Mouse (Mus musculus) regulatory T cell (primary cell): Measurements from ENCODE around the gene Ppp6r3.

Experiments used
- in situ Hi-C: fragments of 300-600 bp; cut with MboI, MseI; formaldehyde crosslinking; loops from one replicate; pipeline ENCODE4 v1.15.1; 2025; ENCODE audit warnings: high pct_unique_total_duplicates

The Ppp6r3 gene

DNA sequence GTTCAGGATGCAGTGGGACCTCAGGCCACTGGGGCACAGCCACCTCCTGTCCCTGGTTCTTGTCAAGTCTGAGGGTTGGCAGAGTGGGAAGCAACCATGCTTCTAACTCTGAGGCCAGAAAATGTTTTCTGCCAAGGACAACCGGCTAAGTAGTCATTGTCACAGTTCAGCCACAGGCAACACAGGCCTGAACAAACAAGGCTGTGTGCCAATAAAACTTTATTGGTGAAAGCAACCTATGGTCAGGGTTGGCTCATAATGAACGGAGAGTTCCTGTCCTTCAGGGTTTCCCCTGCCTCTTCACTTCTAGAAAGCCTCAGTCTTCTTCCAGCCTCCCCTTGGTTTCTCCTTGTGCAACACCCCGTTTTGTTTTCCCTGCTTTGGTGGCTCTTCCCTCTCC is 139.7 kb downstream of the Ppp6r3 start:
- in situ Hi-C loops: no loop called here

DNA sequence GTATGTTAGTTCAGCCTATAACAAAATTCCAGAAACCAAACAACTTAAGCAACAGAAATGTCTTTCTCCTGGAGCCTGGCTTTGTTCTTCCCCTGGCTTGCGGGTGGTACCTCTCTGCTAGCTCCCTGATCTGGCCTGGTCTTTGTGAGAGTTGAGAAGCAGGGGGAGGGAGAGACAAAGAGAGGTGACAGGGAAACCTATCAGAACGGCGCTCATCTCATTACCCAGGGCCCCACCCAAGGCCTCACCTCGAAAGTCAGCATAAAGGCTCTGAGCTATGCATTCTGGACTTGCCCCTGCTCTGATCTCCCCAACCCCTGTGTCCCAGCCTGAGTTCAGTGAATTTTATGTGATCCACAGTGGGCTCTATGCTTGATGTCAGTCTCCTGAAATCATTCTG is 140.9 kb downstream of the Ppp6r3 start:
- in situ Hi-C loops: no loop called here

DNA sequence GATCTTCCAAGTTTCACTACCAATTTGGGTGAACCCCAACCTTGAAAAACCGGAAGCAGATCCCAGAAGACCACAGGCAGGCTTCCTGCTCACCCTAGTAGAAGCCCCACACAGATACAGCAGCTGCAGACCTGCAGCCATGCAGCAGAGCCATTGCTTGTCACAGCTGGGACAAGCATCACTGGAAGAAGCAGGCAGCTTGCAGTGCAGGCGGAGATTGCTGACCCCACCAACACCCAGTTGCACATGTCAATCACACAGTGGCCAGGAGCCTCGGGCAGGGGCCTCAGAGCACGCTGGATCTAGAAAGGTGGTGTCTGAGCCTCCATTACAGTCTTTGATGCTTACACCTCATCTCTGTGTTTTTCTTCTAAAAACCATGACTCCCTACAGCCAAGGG is 141.4 kb downstream of the Ppp6r3 start:
- in situ Hi-C loops: no loop called here

DNA sequence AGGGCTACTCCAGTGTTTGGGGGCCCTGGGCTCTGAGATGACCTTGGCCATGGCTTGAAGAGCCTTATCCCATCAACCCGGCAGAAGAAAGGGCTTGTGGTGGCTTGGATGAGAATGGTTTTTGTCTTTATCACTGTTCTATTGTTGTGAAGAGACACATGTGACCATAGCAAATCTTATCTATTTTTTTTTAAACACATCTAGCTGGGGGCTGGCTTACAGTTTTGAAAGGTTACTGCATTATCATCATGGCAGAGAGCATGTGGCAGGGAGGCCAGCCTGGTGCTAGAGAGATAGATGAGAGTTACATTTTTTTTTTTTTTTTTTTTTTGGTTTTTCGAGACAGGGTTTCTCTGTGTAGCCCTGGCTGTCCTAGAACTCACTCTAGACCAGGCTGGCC is 143.6 kb downstream of the Ppp6r3 start:
- in situ Hi-C loops: no loop called here

DNA sequence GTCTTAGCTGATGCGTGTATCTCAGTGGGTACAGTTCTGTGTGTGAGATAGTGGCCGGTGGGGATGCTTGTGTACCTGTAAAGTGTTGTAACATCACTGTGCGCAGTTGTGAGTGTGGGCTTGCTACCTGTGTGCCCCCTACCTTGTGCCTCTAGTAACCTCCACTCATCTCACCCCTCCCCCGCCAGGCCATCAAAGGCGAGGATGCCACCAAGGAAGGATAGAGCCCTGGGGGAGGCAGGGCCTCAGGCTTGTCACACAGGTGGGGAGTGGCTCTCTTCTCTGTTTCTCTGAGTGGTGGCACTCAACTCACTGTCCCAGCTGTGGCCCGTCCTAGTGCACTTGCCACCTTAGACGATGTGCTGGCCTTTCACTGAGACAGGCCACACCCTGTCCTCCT is 144.5 kb downstream of the Ppp6r3 start:
- in situ Hi-C loops: no loop called here

DNA sequence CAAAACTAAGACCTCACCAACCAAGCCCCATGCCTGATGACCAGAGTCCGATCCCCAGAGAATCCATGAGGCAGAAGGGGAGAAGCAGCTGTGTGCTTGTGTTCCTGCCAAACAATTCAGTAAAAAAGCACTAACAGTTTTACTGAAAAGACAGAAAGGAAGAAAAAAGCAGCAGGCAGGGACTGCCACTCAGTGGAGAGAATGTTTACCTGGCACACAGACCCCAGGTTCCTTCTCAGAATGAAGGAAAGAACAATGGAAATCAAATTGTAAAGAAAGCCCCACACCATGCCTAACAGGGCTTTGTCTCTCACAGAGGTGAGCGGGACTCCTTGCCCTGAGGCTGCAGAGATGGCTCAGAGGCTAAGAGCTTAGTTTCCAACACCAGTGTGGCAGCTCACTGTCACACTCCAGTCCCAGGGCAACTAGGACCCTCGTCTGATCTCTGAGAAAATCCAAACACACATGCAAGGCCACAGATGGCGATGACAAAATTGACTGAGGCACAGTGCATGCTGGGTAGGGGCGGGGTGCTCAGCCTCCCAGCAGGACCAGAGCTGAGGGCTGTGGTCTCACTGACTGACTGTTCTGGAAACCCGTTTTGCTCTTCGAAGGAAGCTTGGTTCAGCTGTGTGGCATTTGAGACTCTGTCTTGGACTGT is 146.3 kb downstream of the Ppp6r3 start:
- in situ Hi-C loops: no loop called here

DNA sequence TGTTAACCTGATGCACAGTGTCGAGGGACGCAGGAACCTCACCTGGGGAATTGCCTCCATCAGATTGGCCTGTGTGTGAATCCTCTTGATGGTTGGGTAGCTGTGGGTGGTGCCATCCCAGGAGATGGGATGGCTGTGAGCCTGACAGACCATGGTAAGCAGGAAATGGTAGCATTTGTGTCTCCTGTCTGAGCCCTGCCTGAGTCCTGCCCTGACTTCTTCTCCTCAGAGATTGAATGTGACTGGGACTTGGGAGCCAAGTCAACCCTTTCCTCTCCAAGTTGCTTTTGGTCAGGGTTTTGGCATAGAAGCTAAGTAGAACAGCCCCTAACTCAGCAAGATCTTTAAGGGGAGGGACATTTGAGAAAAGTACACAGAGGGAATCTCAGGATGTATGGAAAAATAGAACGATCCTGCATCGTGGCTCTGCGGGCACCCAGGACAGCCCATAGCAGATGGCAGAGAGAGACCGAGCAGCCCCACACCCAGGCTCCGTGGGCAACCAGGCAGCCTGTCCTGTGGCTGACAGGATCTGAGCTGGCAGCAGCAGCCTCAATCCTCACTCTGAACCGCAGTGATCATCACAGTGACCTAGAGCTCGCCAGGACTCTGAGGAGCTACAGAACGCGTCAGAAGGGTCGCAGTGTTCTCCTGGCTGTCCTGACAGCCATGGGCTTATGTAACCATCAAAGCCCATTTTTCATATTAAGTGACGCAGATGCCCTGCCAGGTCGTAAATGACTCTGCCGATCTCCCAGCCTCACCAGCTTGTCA is 147.3 kb downstream of the Ppp6r3 start:
- in situ Hi-C loops: no loop called here

DNA sequence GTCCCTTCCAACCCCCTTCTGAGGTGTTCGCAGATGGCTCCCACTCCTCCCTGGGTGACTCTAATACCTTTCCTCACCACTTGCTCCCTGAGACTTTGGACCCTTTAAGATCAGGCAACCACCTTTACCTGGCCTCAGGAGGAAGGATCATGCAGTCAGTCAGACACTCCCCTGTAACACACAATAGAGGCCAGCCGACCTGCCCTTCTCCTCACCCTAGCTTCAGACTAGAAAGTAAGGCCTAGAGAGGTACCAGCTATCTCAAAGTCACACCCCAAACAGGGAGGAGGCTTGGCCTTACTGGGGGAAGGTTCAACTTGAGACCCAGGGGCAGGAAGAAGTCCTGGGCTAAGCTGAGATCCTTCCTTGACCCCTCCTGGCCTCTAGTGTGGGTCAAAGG is 151.3 kb downstream of the Ppp6r3 start:
- in situ Hi-C loops: no loop called here

DNA sequence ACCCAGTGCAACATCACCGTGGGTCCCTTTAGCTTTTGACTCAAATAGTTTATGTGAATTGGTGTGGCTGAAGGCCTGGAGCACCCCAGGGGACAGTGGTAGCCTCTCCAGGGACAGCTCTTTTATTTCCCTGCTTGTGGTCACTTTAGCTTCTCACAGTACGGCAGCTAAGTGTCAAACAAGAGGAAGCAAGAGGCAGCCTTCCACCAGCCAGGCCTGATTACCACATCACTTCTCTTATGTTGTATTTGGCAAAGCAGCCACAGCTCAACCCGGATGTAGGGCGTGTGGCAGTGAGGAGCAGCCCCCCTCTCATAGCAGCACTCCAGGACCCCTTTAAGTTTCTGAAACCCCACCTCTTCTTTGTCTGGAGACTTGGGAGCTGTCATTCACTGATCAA is 152.6 kb downstream of the Ppp6r3 start:
- in situ Hi-C loops: no loop called here

DNA sequence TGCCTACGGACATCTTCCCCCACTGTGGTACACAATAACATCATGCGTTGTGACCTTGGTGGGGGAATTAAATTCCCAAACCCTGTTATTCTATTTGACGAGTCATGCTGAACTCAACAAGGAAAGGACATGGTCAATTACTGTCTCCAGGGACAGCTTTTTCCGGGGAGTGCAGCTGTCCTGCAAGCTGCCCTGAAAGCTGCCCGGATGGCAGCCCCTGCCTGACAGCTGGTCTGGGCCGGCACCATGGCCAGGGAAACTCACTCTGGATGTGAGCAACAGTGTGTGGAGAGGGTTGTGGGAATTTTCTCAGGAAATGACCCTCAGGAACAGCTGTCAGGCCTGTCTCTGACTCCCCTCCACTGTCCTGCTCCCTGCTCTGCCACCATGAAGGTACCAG is 153.1 kb downstream of the Ppp6r3 start:
- in situ Hi-C loops: no loop called here

DNA sequence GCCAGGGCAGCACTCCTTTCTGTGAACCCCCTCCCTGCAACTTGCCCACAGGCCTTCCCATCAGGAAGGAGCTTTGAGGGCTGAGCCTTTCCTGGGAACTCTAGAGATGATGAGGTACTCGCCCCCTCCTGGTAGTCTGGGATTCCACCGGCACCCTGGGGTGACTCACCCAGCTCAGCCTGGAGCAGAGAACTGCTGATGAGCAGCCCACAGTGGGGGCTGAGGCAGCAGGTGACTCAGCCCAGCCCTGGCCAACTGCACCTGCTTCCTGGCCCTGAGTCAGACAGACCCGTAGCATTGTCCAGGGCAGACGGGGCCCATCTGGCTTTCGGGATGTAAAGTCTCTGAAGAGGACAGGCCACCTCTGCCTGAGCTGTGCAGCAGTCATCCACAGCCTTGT is 156.3 kb downstream of the Ppp6r3 start:
- in situ Hi-C loops: no loop called here

DNA sequence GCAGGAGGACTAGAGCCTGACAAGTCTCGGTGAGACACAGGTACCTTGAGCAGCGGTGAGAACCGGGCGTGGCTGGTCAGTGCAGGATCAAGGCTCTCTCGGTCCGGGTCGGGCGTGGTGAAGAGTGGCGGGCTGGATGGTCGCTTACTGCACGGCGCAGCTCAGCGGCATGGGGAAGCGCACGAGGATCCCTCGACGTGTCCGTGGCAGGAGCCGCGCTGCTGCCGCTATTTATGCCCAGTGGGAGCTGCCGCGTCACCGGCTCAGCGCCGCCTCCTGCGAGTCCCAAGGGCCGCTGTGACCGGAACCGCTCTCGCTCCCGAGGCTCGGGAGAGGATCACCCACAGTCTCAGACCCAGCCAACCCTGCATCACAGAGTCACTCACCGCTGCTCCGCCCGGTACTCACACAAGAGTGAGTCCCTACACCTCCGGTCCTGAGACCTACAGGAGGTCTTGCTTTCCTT is 161.2 kb downstream of the Ppp6r3 start, which contains the start of gene Gal:
Gene Gal (minus strand): TSS at position 277 of the 466 bp plus-strand sequence.
- in situ Hi-C loops: no loop called here

DNA sequence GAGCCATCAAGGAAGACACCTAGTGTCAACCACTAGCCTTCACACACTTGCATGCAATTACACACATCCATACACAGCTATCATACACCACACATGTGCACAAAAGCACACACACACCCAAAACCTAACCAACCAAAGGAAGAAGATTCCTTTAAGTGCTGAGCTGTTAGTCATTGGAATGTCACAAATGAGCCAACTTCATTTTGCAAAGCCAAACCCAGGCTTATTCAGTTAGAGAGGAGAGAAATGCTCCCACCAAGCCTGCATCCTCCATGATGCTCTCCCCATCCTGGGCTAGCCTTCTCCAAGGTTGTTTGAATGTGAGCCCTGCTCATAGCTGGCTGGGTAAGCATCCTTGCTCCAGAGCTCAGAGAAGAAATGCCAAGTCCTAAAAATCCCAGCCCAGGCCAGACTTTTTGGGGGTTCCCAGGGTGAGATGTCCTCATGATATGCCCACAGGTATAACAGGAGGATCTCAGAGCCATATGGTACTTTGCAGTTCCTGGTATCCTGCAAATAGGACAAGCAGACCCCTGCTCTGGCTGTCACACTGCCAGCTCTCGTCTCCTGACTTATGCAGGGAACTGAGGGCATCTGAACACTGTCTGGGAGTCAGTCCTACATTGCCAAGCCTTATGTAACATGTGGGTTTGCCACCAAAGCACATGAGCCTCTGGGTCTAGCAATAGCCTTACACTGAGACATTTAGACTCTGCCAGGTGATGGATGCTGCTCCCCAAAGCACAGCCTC is 169.8 kb downstream of the Ppp6r3 start:
- in situ Hi-C loops: no loop called here
